Mouse (Mus musculus) bone marrow macrophage, adult 2 months (primary cell): ENCODE data around the gene Akap7.

Source experiments
- CTCF ChIP-seq: IDR thresholded peaks from 2 replicates; pipeline ENCODE4 v1.5.1; 2012; ENCODE audit warnings: low read depth, mild to moderate bottlenecking, low read length, moderate library complexity
- POLR2A ChIP-seq: IDR thresholded peaks from 2 replicates; pipeline ENCODE4 v1.6.1; 2012; ENCODE audit warnings: mild to moderate bottlenecking, low read depth, low read length, borderline replicate concordance

DNA sequence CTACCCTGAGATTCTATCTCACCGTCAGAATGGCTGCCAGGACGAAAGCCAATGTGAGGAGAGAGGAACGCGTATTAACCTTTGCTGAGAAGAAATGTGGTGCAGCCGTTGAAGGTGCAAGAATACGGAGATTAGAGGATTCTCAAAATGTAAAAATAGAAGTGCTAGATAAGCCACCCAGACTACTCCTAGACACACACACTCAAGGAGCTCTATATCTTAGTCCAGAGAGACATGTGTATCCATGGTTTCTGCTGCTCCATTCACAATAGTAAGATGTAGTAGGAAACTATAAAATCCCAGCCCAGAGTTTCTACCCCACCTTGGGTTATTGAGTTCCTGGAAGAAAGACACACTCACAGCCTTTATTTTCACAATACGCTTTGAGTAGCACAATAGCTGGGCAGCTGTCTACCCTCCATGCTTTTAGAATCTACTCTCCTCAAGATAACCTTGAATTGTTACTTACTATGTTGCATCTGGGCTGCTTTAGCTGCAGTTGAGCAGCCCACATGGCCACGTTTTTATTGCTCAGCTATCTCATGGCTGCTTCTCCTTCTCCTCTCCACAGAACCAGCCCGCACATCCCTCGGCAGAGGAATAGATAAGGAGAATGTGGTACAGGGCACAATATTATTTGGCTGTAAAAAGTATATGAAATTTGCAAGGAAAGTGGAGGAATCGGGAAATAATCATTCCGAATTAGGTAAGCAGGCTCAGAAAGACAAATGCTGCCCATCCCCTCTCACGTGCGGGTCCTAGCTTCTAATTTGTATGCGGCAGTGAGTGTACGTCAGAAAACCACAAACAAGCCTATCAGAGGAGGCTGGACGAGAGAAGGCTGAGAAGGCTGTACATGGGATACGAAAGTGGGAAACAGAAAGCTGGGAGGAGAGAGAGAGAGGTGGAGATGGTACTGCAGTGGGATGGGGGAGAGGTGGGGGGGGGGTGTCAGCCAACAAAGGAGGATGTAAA lies 162.6 kb downstream of the Akap7 start:
- no peak for TF ChIP-seq CTCF
- no peak for TF ChIP-seq POLR2A
